Mouse (Mus musculus) midbrain, embryonic 14.5 days (tissue): ENCODE data around the gene Slc44a4. TPM values are rescaled to one million over a fixed set of nuclear protein-coding genes. Genes with fewer than 3 reads are reported as not detected.
A peak's percentile ranks its signal among the peaks of the same experiment; 100 is the strongest.
"Not testable (repeated sequence)": the region's sequence is repeated elsewhere in the genome, so short reads cannot be mapped to it uniquely, and the experiment has no call there.

Experiments
- ATAC-seq: fragments of 200-750 bp; cut with Nextera tagmentation; 2 replicates; pipeline ENCODE4 v1.8.0; 2017; ENCODE audit warnings: moderate number of reproducible peaks, moderate library complexity; ENCODE audit not compliant: low FRiP score, low TSS enrichment
- DNase-seq: peaks from one replicate; pipeline ENCODE4 v3.0.0-alpha.2; 2015
- H3K27ac ChIP-seq: fragments of 300-500 bp; sonication (generic); replicated peaks from 2 replicates; pipeline ENCODE4 v1.5.1; 2014; ENCODE audit warnings: mild to moderate bottlenecking, low read depth, low read length, moderate library complexity
- H3K27me3 ChIP-seq: fragments of 300-500 bp; sonication (generic); 2 replicates; pipeline ENCODE4 v1.6.1; 2014; ENCODE audit warnings: low read length, control low read depth, mixed read lengths; ENCODE audit not compliant: control insufficient read depth, insufficient read depth
- H3K36me3 ChIP-seq: fragments of 300-500 bp; sonication (generic); 2 replicates; pipeline ENCODE4 v1.6.1; 2014; ENCODE audit warnings: low read length, control low read depth; ENCODE audit not compliant: control insufficient read depth, insufficient read depth
- H3K4me1 ChIP-seq: fragments of 300-500 bp; sonication (generic); 2 replicates; pipeline ENCODE4 v1.6.1; 2014; ENCODE audit warnings: mild to moderate bottlenecking, antibody characterized with exemption, low read length, control low read depth; ENCODE audit not compliant: control insufficient read depth, insufficient read depth
- H3K4me2 ChIP-seq: fragments of 300-500 bp; sonication (generic); 2 replicates; pipeline ENCODE4 v1.6.1; 2014; ENCODE audit warnings: mild to moderate bottlenecking, low read length, moderate library complexity
- H3K4me3 ChIP-seq: fragments of 300-500 bp; sonication (generic); replicated peaks from 2 replicates; pipeline ENCODE4 v1.5.1; 2014; ENCODE audit warnings: low read depth, low read length
- H3K9ac ChIP-seq: fragments of 300-500 bp; sonication (generic); replicated peaks from 2 replicates; pipeline ENCODE4 v1.6.1; 2014; ENCODE audit warnings: mild to moderate bottlenecking, low read length, moderate library complexity
- H3K9me3 ChIP-seq: fragments of 300-500 bp; sonication (generic); 2 replicates; pipeline ENCODE4 v1.6.1; 2016; ENCODE audit warnings: low read length, control low read depth, mixed read lengths; ENCODE audit not compliant: control insufficient read depth
- WGBS: fragments of 180-500 bp; shearing (Covaris S2); extraction: QIAGEN DNeasy Blood & Tissue Kit; methylation state at CpG from one replicate; pipeline ENCODE4 v1.1.7; 2014; 5-methylcytosine and 5-hydroxymethylcytosine counted together
- polyA plus RNA-seq: library from polyadenylated mRNA; unstranded; fragments of >200 nt; fragmentation: Nextera tagmentation; extraction: Ambion mirVana; gene quantifications from 2 replicates; pipeline ENCODE4 v1.2.1, GENCODE M21; 2014

Gene Slc44a4
- polyA plus RNA-seq, 1 experiment from 2014 or later = not detected

DNA sequence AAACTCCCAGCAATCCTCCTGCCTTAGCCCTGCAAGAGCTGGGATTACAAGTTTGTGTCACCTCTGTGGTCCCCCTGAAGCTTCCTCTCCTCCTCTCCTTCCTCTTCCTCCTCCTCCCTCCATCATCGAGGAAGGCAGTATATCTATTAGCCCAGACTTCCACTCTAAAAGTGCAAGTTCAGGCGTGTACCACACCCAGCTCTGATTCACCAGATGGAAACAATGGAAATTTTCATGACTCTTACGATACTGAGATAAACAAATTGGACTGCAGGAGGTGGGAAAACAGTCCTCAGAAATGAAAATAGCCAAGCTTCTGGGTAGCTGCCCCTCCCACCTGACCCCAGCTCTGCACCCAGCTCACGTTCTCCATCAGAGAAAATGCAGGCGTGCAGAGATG is 51.4 kb downstream of the Slc44a4 start:
- Histone ChIP-seq H3K36me3 (no peaks in the 10 kb centered on the region), H3K27ac (no peak overlapping the region), H3K4me3 (no peak overlapping the region), H3K4me1 (no peaks in the 10 kb centered on the region), H3K9ac (no peak overlapping the region), H3K9me3 (no peaks in the 10 kb centered on the region), H3K27me3 (peaks cover 18% of the 10 kb centered on the region), H3K4me2 (no peak overlapping the region)
- 84% methylated on average over 5 of the region's 5 CpGs for WGBS
- ATAC-seq = no peak
- no peak for DNase-seq

GRCm38 (mm10) chr17:34969822-34970221 is 55.6 kb downstream of the Slc44a4 start, which contains the start of gene Gm20481:
Gene Gm20481, plus strand, starts transcription at chr17:34969912.
- not testable (repeated sequence) for H3K9ac ChIP-seq, H3K9me3 ChIP-seq, ATAC-seq, H3K4me3 ChIP-seq, H3K27ac ChIP-seq, H3K36me3 ChIP-seq, H3K4me2 ChIP-seq, DNase-seq, H3K4me1 ChIP-seq
- H3K27me3 ChIP-seq = peaks cover 18% of the 10 kb centered on the region
- 68% methylated on average over 6 of the region's 11 CpGs for WGBS

- not testable (repeated sequence) for H3K9ac ChIP-seq, H3K9me3 ChIP-seq, DNase-seq, H3K36me3 ChIP-seq, H3K4me2 ChIP-seq, H3K4me1 ChIP-seq, ATAC-seq, H3K27ac ChIP-seq, H3K4me3 ChIP-seq
- peaks cover 18% of the 10 kb centered on the region for H3K27me3 ChIP-seq
- 40% methylated on average over 25 of the region's 37 CpGs for WGBS
These were observed 56.6 kb downstream of the Slc44a4 start for GRCm38 (mm10) chr17:34970850-34971249.

GRCm38 (mm10) chr17:34971694-34972068 is 57.4 kb downstream of the Slc44a4 start:
- peaks cover 18% of the 10 kb centered on the region for H3K27me3 ChIP-seq
- H3K9ac ChIP-seq, H3K4me1 ChIP-seq, DNase-seq, H3K27ac ChIP-seq, H3K9me3 ChIP-seq, H3K36me3 ChIP-seq: not testable (repeated sequence)
- peak; percentile 53; the same call in 1 of the 2 replicates for ATAC-seq
- peak overlapping the region; percentile 72 for H3K4me2 ChIP-seq
- H3K4me3 ChIP-seq = peak overlapping the region; percentile 34
- WGBS = 2% methylated on average over 21 of the region's 43 CpGs

DNA sequence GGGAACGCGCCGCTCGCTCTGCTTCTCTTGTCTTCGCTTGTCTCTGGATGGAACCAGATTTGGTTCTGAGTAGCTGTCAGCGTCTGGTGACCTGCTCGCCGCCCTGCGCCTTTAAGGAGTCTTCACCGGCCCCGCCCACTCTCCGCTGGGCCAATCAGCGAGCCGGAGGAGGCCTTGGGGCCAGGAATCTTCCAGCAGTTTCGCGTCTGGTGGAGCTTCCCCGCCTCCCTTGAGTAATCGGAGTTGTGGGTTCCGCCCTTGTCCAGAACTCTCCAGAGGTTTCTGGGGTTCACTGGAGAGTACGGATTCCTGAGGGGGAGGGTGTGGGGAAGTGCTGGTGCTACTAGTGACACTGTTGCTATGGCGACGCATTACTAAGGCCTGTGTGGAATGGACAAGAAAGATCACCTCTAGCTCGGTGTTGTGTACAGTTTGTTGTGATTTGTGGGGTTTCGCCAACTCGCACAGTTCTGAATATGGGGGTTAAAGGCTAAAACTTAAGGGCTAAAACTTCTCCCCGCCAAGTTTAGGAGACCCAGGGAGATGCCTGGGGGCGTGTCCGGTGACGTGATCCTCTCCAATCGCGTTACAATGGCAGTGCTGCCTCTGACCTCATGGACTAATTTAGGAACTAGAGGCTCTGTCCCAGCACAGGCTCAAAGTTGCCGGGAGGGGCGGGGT is 57.9 kb downstream of the Slc44a4 start, which contains the start of the genes Hspa1a and Hspa1l:
Gene Hspa1a, minus strand, starts transcription at position 88 of the 681 bp plus-strand sequence.
Gene Hspa1l, plus strand, starts transcription at position 635 of the 681 bp plus-strand sequence.
- not testable (repeated sequence) for H3K9ac ChIP-seq, H3K9me3 ChIP-seq, H3K27ac ChIP-seq, H3K4me1 ChIP-seq, H3K36me3 ChIP-seq
- Histone ChIP-seq H3K4me2 (peak within 1 kb of the TSS; percentile 72), H3K27me3 (peaks cover 18% of the 10 kb centered on the region), H3K4me3 (peak within 1 kb of the TSS; percentile 34)
- peak; percentile 90 for ATAC-seq
- WGBS = 1% methylated on average over 30 of the region's 33 CpGs
- DNase-seq = peak; percentile 80

- WGBS = 86% methylated on average over 3 of the region's 3 CpGs
- no peak for ATAC-seq
- H3K27me3 ChIP-seq = no peaks in the 10 kb centered on the region
- H3K4me3 ChIP-seq = no peak overlapping the region
- H3K4me1 ChIP-seq = peaks cover 6% of the 10 kb centered on the region
- H3K9me3 ChIP-seq = no peaks in the 10 kb centered on the region
- no peak overlapping the region for H3K9ac ChIP-seq
- no peak overlapping the region for H3K4me2 ChIP-seq
- H3K36me3 ChIP-seq = 0 out of 2 replicates have a peak, but pooled peaks cover 2% of the 10 kb centered on the region
- no peak for DNase-seq
- no peak overlapping the region for H3K27ac ChIP-seq
These were observed 61.6 kb downstream of the Slc44a4 start for GRCm38 (mm10) chr17:34975581-34976492.

- WGBS = 96% methylated on average over 20 of the region's 20 CpGs
- H3K36me3 ChIP-seq = 0 out of 2 replicates have a peak, but pooled peaks cover 2% of the 10 kb centered on the region
- DNase-seq = no peak
These were observed 62.7 kb downstream of the Slc44a4 start for GRCm38 (mm10) chr17:34977000-34977399.

DNA sequence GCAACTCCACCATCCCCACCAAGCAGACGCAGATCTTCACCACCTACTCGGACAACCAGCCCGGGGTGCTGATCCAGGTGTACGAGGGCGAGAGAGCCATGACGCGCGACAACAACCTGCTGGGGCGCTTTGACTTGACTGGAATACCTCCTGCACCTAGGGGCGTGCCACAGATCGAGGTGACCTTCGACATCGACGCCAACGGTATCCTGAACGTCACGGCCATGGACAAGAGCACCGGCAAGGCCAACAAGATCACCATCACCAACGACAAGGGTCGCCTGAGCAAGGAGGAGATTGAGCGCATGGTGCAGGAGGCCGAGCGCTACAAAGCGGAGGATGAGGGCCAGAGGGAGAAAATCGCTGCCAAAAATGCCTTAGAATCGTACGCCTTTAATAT is 64.0 kb downstream of the Slc44a4 start:
- ATAC-seq (no peak), DNase-seq (no peak)
- WGBS = 91% methylated on average over 27 of the region's 27 CpGs
- Histone ChIP-seq H3K27me3 (no peaks in the 10 kb centered on the region), H3K4me1 (peaks cover 12% of the 10 kb centered on the region), H3K4me2 (no peak overlapping the region), H3K36me3 (0 out of 2 replicates have a peak, but pooled peaks cover 2% of the 10 kb centered on the region), H3K9ac (no peak overlapping the region), H3K9me3 (no peaks in the 10 kb centered on the region), H3K27ac (no peak overlapping the region), H3K4me3 (no peak overlapping the region)

More at GRCm38 (mm10) chr17:34977000-34977399, 62.7 kb downstream of the Slc44a4 start:
- no peak overlapping the region for H3K4me3 ChIP-seq
- no peaks in the 10 kb centered on the region for H3K9me3 ChIP-seq
- H3K27ac ChIP-seq = no peak overlapping the region
- H3K9ac ChIP-seq = no peak overlapping the region
- H3K4me1 ChIP-seq = peaks cover 10% of the 10 kb centered on the region
- no peak overlapping the region for H3K4me2 ChIP-seq
- no peak for ATAC-seq
- H3K27me3 ChIP-seq = no peaks in the 10 kb centered on the region
